Mouse (Mus musculus) cerebellum, adult 2 months (tissue): ENCODE measurements around the gene Tlr2.

Experiments used
- CTCF ChIP-seq: fragments of 200-500 bp; IDR thresholded peaks from 2 replicates; pipeline ENCODE4 v1.5.1; 2011; ENCODE audit warnings: low read depth, mild to moderate bottlenecking, control low read depth, low read length, moderate library complexity, borderline replicate concordance; ENCODE audit not compliant: insufficient read depth
- POLR2A ChIP-seq: fragments of 200-500 bp; IDR thresholded peaks from 2 replicates; pipeline ENCODE4 v1.6.1; 2011; ENCODE audit warnings: low read length, control low read depth, borderline replicate concordance; ENCODE audit not compliant: insufficient read depth

- no peak for TF ChIP-seq CTCF
- no peak for TF ChIP-seq POLR2A
Observed at GRCm38 (mm10) chr3:83869776-83870175, 28.2 kb upstream of the Tlr2 start.
